Comparison of ENCODE assay signal across 26 mouse cellular contexts in the genomic region with DNA sequence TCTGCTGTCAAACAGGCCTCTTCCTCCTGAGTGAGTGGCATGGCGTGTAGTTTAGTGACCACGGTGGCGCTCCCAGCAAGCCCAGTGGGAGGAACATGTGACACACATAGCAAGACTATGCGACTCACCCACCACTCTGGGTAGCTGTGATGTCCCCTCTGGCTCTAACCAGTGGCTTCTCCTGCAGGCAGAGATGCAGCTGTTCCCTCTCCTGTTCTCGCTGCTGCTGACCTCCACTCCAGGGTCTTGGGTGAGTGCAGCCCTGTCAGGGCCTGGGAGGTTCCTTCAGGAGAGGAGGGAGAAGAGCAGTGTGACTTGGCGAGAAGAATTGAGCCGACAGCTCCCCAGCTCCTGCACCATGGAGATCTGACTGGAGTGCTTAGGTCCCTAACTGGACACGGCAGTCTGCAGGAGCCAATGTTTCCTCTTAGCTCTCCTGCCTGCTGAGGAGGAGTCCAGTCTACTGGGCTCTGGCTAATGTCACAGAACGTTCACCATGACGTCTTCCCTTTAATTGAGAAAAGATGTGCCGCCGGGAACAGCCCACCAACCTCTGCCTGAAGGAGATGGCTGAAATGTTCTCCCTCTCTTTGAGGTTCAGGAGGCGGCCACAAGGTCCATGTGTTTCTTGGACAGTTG. TPM values are rescaled to one million over a fixed set of nuclear protein-coding genes. Genes with fewer than 3 reads are reported as not detected.
DNase-seq lines count a peak whose midpoint lies in the region; ATAC-seq lines count a peak whose summit lies in the region.
"Had no signal": no experiment of that assay in that cellular context is flagged by ENCODE, and none has a peak within 500 bp of the region (broad histone marks: within the 10 kb centered on the region; RNA-seq: fewer than 3 reads in every experiment).

No protein-coding gene starts in this region.

- no peak for DNase-seq in heart, embryonic 10.5 days (ENCODE audit: low spot score)
- DNase-seq in heart, adult 11 months: no peak
- peak; percentile 48 for DNase-seq in limb, embryonic 11.5 days (ENCODE audit: low spot score)
- no peak for DNase-seq in frontal cortex, postnatal 25 days (ENCODE audit: low spot score in 2 of 2)
- no peak for DNase-seq in kidney, adult 18-20 months
- DNase-seq: adrenal gland, postnatal 25 days; cerebellum, adult 2 months; cerebellum, postnatal 14 days; gastrocnemius, postnatal 25 days; heart, adult 18-20 months; heart, postnatal 10 days; kidney, adult 2 months; kidney, postnatal 4 days; liver; lung, embryonic 14.5 days; lung, postnatal 14 days; right cerebral cortex, postnatal 4 days had no signal

- WGBS in heart, embryonic 10.5 days: 61% methylated on average over 13 of the region's 13 CpGs
- WGBS in embryonic facial prominence, embryonic 13.5 days: 49% methylated on average over 13 of the region's 13 CpGs
- 40% methylated on average over 13 of the region's 13 CpGs for WGBS in limb, embryonic 11.5 days
- 66% methylated on average over 13 of the region's 13 CpGs for WGBS in heart, embryonic 12.5 days

- no peak for ATAC-seq in embryonic facial prominence, embryonic 13.5 days (ENCODE audit: insufficient number of reproducible peaks, insufficient read depth, low FRiP score, low TSS enrichment, low read depth)
- ATAC-seq in limb, embryonic 11.5 days (ENCODE audit: insufficient number of reproducible peaks, low FRiP score, low TSS enrichment, low read depth): no peak
- no peak for ATAC-seq in heart, embryonic 12.5 days (ENCODE audit: insufficient number of reproducible peaks, low FRiP score)
- ATAC-seq: hindbrain, embryonic 16.5 days; midbrain, embryonic 15.5 days had no signal

- 0 out of 2 replicates have a peak overlapping the region, but pooled peaks have one; percentile 11 for H3K4me2 ChIP-seq in embryonic facial prominence, embryonic 13.5 days
- no peak overlapping the region for H3K4me2 ChIP-seq in limb, embryonic 11.5 days (ENCODE audit: low read depth, severe bottlenecking)
- no peak overlapping the region for H3K4me2 ChIP-seq in heart, embryonic 12.5 days
- H3K4me2 ChIP-seq: forebrain, embryonic 12.5 days; heart, embryonic 13.5 days; lung, embryonic 14.5 days; midbrain, embryonic 15.5 days had no signal

- peaks cover 63% of the 10 kb centered on the region for H3K4me1 ChIP-seq in heart, embryonic 10.5 days
- peaks cover 79% of the 10 kb centered on the region for H3K4me1 ChIP-seq in embryonic facial prominence, embryonic 13.5 days
- H3K4me1 ChIP-seq in limb, embryonic 11.5 days (ENCODE audit: control insufficient read depth, insufficient read depth, low read length): peaks cover 49% of the 10 kb centered on the region
- H3K4me1 ChIP-seq in heart, embryonic 12.5 days (replicated peaks): peaks cover 37% of the 10 kb centered on the region

- no peak overlapping the region for H3K9ac ChIP-seq in embryonic facial prominence, embryonic 13.5 days
- H3K9ac ChIP-seq in limb, embryonic 11.5 days (ENCODE audit: low read length): no peak overlapping the region
- H3K9ac ChIP-seq in heart, embryonic 12.5 days: no peak overlapping the region
- H3K9ac ChIP-seq: forebrain, embryonic 12.5 days; heart, embryonic 13.5 days; liver, embryonic 14.5 days; lung, embryonic 14.5 days; midbrain, embryonic 15.5 days had no signal

- peaks cover 35% of the 10 kb centered on the region; the same call in 1 of the 2 replicates for H3K27me3 ChIP-seq in heart, embryonic 10.5 days (ENCODE audit: insufficient read depth, poor library complexity, severe bottlenecking)
- peaks cover 4% of the 10 kb centered on the region; the same call in 1 of the 2 replicates for H3K27me3 ChIP-seq in embryonic facial prominence, embryonic 13.5 days
- H3K27me3 ChIP-seq in limb, embryonic 11.5 days (ENCODE audit: control insufficient read depth, insufficient read depth, low read length): no peaks in the 10 kb centered on the region
- H3K27me3 ChIP-seq in heart, embryonic 12.5 days (replicated peaks): peaks cover 19% of the 10 kb centered on the region
- H3K27me3 ChIP-seq: midbrain, embryonic 15.5 days had no signal

- H3K9me3 ChIP-seq in heart, embryonic 10.5 days: no peaks in the 10 kb centered on the region
- no peaks in the 10 kb centered on the region for H3K9me3 ChIP-seq in embryonic facial prominence, embryonic 13.5 days
- no peaks in the 10 kb centered on the region for H3K9me3 ChIP-seq in limb, embryonic 11.5 days (ENCODE audit: control insufficient read depth, low read length)
- no peaks in the 10 kb centered on the region for H3K9me3 ChIP-seq in heart, embryonic 12.5 days (replicated peaks)
- H3K9me3 ChIP-seq: forebrain, embryonic 12.5 days; heart, embryonic 13.5 days; midbrain, embryonic 10.5 days; midbrain, embryonic 15.5 days had no signal

- H3K36me3 ChIP-seq in heart, embryonic 10.5 days: no peaks in the 10 kb centered on the region
- no peaks in the 10 kb centered on the region for H3K36me3 ChIP-seq in embryonic facial prominence, embryonic 13.5 days
- H3K36me3 ChIP-seq in limb, embryonic 11.5 days (ENCODE audit: control insufficient read depth, insufficient read depth, low read length): no peaks in the 10 kb centered on the region
- H3K36me3 ChIP-seq in heart, embryonic 12.5 days: no peaks in the 10 kb centered on the region
- H3K36me3 ChIP-seq: forebrain, embryonic 12.5 days; heart, embryonic 13.5 days; midbrain, embryonic 10.5 days; midbrain, embryonic 15.5 days had no signal

- 0 out of 2 replicates have a peak overlapping the region, but pooled peaks have one; percentile 42 for H3K27ac ChIP-seq in heart, embryonic 10.5 days
- H3K27ac ChIP-seq in embryonic facial prominence, embryonic 13.5 days: peak overlapping the region; percentile 33; the same call in 1 of the 2 replicates
- H3K27ac ChIP-seq in limb, embryonic 11.5 days (replicated peaks; ENCODE audit: low read depth, low read length): no peak overlapping the region
- H3K27ac ChIP-seq in heart, embryonic 12.5 days (ENCODE audit: poor library complexity, severe bottlenecking): no peak overlapping the region
- H3K27ac ChIP-seq: forebrain, embryonic 12.5 days; heart, embryonic 13.5 days; liver, embryonic 14.5 days; midbrain, embryonic 10.5 days; midbrain, embryonic 15.5 days had no signal

- H3K4me3 ChIP-seq in heart, embryonic 10.5 days: no peak overlapping the region
- H3K4me3 ChIP-seq in embryonic facial prominence, embryonic 13.5 days: no peak overlapping the region
- no peak overlapping the region for H3K4me3 ChIP-seq in limb, embryonic 11.5 days (ENCODE audit: low read depth, low read length)
- H3K4me3 ChIP-seq in heart, embryonic 12.5 days: no peak overlapping the region
- H3K4me3 ChIP-seq: erythroblast, embryonic 14.5 days; forebrain, embryonic 12.5 days; heart, embryonic 13.5 days; midbrain, embryonic 10.5 days; midbrain, embryonic 15.5 days had no signal

RNA-seq across cellular contexts. Expression of gene Papln, which starts 2.6 kb away (rescaled TPM):
- 0.15 and 0.38 TPM in 2 replicates for polyA plus RNA-seq in heart, embryonic 10.5 days (2016; fragmentation: Nextera tagmentation; extraction: Ambion mirVana)
- polyA plus RNA-seq in embryonic facial prominence, embryonic 13.5 days (2015; fragmentation: Nextera tagmentation; extraction: Ambion mirVana): 2.2 and 2.8 TPM in 2 replicates
- polyA plus RNA-seq in limb, embryonic 11.5 days (2014; fragmentation: Nextera tagmentation; extraction: Ambion mirVana): not detected in 2 replicates
- 0.22 and 0.23 TPM in 2 replicates for polyA plus RNA-seq in heart, embryonic 12.5 days (2016; fragmentation: Nextera tagmentation; extraction: Ambion mirVana)
- polyA plus RNA-seq: erythroblast, embryonic 14.5 days had no signal

Comparison
In these comparisons a context has a peak if more than half of its experiments do, and no peak if none do; other contexts are left out.
1. H3K27ac ChIP-seq: peak in heart, embryonic 10.5 days (single experiment) and embryonic facial prominence, embryonic 13.5 days (single experiment); none in limb, embryonic 11.5 days (single experiment) and heart, embryonic 12.5 days (single experiment).